Mouse (Mus musculus) neural tube, embryonic 13.5 days (tissue): Measurements from ENCODE around the gene B230118H07Rik. TPM values are rescaled to one million over a fixed set of nuclear protein-coding genes. Genes with fewer than 3 reads are reported as not detected.

Experiments used
- ATAC-seq: fragments of 200-750 bp; cut with Nextera tagmentation; 2 replicates; pipeline ENCODE4 v1.8.0; 2017; ENCODE audit warnings: low read depth, mild to moderate bottlenecking, moderate TSS enrichment, moderate library complexity
- H3K27ac ChIP-seq: fragments of 300-500 bp; sonication (generic); replicated peaks from 2 replicates; pipeline ENCODE4 v1.5.1; 2015; ENCODE audit warnings: moderate library complexity, mild to moderate bottlenecking, inconsistent platforms
- H3K27me3 ChIP-seq: fragments of 300-500 bp; sonication (generic); 2 replicates; pipeline ENCODE4 v1.6.1; 2015; ENCODE audit warnings: mild to moderate bottlenecking, inconsistent platforms
- H3K36me3 ChIP-seq: fragments of 300-500 bp; sonication (generic); 2 replicates; pipeline ENCODE4 v1.6.1; 2015; ENCODE audit warnings: mild to moderate bottlenecking, inconsistent platforms
- H3K4me1 ChIP-seq: fragments of 300-500 bp; sonication (generic); replicated peaks from 2 replicates; pipeline ENCODE4 v1.6.1; 2015; ENCODE audit warnings: inconsistent platforms
- H3K4me2 ChIP-seq: fragments of 300-500 bp; sonication (generic); 2 replicates; pipeline ENCODE4 v1.6.1; 2015; ENCODE audit warnings: inconsistent platforms, mild to moderate bottlenecking, moderate library complexity
- H3K4me3 ChIP-seq: fragments of 300-500 bp; sonication (generic); 2 replicates; pipeline ENCODE4 v1.5.1; 2015; ENCODE audit warnings: mild to moderate bottlenecking, inconsistent platforms
- H3K9ac ChIP-seq: fragments of 300-500 bp; sonication (generic); 2 replicates; pipeline ENCODE4 v1.6.1; 2015; ENCODE audit warnings: moderate library complexity, mild to moderate bottlenecking, inconsistent platforms
- H3K9me3 ChIP-seq: fragments of 300-500 bp; sonication (generic); 2 replicates; pipeline ENCODE4 v1.6.1; 2016; ENCODE audit warnings: inconsistent platforms
- WGBS: fragments of 180-500 bp; shearing (Covaris S2); methylation state at CpG from one replicate; pipeline ENCODE4 v1.1.7; 2015; 5-methylcytosine and 5-hydroxymethylcytosine counted together
- polyA plus RNA-seq: library from polyadenylated mRNA; unstranded; fragments of >200 nt; fragmentation: Nextera tagmentation; extraction: Ambion mirVana; gene quantifications from 2 replicates; pipeline ENCODE4 v1.2.1, GENCODE M21; 2015

B230118H07Rik gene
- polyA plus RNA-seq, 1 experiment from 2014 or later = 66.7 TPM

DNA sequence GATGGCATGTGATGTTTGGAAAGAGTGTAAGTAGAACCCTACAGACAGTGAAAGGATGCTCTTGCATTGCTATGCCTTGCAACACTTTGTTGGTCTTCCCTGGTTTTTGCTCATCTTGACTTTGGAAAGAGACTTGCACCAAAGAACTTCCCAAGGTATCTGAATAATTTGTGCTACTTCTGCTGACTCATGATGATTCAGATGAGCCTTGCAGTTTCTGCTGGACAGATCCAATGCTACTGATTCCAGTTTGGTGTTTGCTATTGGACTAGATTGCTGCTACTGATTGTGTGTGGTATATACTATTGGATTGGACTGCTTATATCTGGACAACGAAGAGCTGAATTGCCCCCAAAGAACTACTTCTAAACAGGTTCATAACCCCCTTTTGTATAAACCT, 46.2 kb downstream of the B230118H07Rik start:
- no peak overlapping the region for H3K9ac ChIP-seq
- 90% methylated on average over 1 of the region's 1 CpGs for WGBS
- peaks cover 29% of the 10 kb centered on the region for H3K4me1 ChIP-seq
- H3K27me3 ChIP-seq = no peaks in the 10 kb centered on the region
- H3K4me2 ChIP-seq = no peak overlapping the region
- no peak for ATAC-seq
- H3K36me3 ChIP-seq = no peaks in the 10 kb centered on the region
- no peaks in the 10 kb centered on the region for H3K9me3 ChIP-seq
- no peak overlapping the region for H3K4me3 ChIP-seq
- no peak overlapping the region for H3K27ac ChIP-seq

- no peak overlapping the region for H3K4me2 ChIP-seq
- H3K4me1 ChIP-seq = peaks cover 38% of the 10 kb centered on the region
- no peaks in the 10 kb centered on the region for H3K9me3 ChIP-seq
- H3K27ac ChIP-seq = peak overlapping the region; percentile 18; the same call in 1 of the 2 replicates
- 31% methylated on average over 8 of the region's 8 CpGs for WGBS
- no peaks in the 10 kb centered on the region for H3K27me3 ChIP-seq
- H3K4me3 ChIP-seq = no peak overlapping the region
- H3K36me3 ChIP-seq = no peaks in the 10 kb centered on the region
- no peak overlapping the region for H3K9ac ChIP-seq
- no peak for ATAC-seq
These were observed 48.6 kb downstream of the B230118H07Rik start for GRCm38 (mm10) chr2:101600703-101601102.

DNA sequence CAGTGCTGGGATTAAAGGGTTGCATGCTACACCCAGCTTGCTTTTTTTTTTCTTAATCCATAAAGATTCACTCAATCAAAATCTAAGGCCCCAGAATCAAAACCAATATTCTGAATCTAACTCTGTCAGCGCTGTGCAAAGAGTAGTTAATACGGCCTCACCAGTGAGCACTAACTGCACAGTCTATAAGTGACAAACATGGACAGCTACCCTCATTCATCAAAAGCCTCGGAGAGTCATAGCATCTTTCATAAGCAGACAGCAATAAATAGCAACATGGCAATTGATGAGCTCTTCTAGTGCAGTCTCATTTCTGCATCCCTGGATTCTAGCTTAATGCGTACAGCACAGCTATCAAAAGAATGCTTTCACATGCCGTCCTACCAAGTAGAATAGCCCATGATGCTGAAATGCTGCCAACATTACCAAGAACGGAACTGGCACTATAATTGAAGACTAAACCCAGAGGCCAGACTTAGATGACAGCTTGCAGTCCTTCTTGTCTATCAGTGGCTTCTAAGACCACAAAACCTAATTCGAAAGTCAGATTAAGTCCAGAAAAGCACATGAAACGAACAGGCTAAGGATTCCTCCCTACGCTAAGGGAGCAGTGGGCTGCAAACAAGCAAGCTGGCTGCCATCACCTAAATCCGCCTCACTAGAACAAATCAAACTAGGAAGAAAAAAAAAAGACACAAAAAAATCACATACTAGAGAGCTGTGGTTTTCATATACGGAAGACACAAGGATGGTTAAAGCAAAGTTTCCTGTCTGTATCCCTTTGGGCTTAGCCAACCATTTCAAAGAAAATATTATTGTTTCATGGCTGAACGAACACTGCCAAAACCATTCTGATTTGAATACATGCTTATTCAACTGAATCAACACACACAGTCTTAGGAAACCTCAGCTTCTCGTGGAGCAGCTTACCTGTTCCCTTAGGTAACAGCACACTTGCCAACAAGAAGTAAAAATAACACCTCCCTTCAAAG, 50.8 kb downstream of the B230118H07Rik start:
- no peak for ATAC-seq
- Histone ChIP-seq H3K9me3 (no peaks in the 10 kb centered on the region), H3K27ac (peak overlapping the region; percentile 49), H3K4me2 (peak overlapping the region; percentile 21; the same call in 1 of the 2 replicates), H3K4me1 (peaks cover 45% of the 10 kb centered on the region), H3K9ac (0 out of 2 replicates have a peak overlapping the region, but pooled peaks have one; percentile 1), H3K36me3 (no peaks in the 10 kb centered on the region), H3K27me3 (no peaks in the 10 kb centered on the region), H3K4me3 (no peak overlapping the region)
- WGBS = 47% methylated on average over 13 of the region's 13 CpGs

GRCm38 (mm10) chr2:101597186-101597585, 52.1 kb downstream of the B230118H07Rik start:
- Histone ChIP-seq H3K4me1 (peaks cover 58% of the 10 kb centered on the region), H3K4me3 (no peak overlapping the region)

GRCm38 (mm10) chr2:101594681-101595080, 54.7 kb downstream of the B230118H07Rik start:
- WGBS = 69% methylated on average over 5 of the region's 5 CpGs
- H3K27ac ChIP-seq = no peak overlapping the region
- ATAC-seq = no peak
- H3K4me3 ChIP-seq = no peak overlapping the region
- H3K4me1 ChIP-seq = peaks cover 56% of the 10 kb centered on the region
- no peaks in the 10 kb centered on the region for H3K9me3 ChIP-seq
- no peak overlapping the region for H3K4me2 ChIP-seq
- H3K27me3 ChIP-seq = no peaks in the 10 kb centered on the region
- no peak overlapping the region for H3K9ac ChIP-seq
- H3K36me3 ChIP-seq = no peaks in the 10 kb centered on the region

More at GRCm38 (mm10) chr2:101597186-101597585, 52.1 kb downstream of the B230118H07Rik start:
- Histone ChIP-seq H3K27ac (no peak overlapping the region), H3K9ac (no peak overlapping the region), H3K9me3 (no peaks in the 10 kb centered on the region), H3K4me2 (no peak overlapping the region), H3K36me3 (no peaks in the 10 kb centered on the region), H3K27me3 (no peaks in the 10 kb centered on the region)
- no peak for ATAC-seq

GRCm38 (mm10) chr2:101592886-101593285, 56.4 kb downstream of the B230118H07Rik start:
- Histone ChIP-seq H3K4me1 (peaks cover 44% of the 10 kb centered on the region), H3K4me2 (peak overlapping the region; percentile 24; the same call in 1 of the 2 replicates), H3K36me3 (no peaks in the 10 kb centered on the region), H3K9ac (no peak overlapping the region), H3K4me3 (no peak overlapping the region), H3K27ac (peak overlapping the region; percentile 87), H3K27me3 (no peaks in the 10 kb centered on the region), H3K9me3 (no peaks in the 10 kb centered on the region)
- peak; percentile 71 for ATAC-seq
- 22% methylated on average over 8 of the region's 8 CpGs for WGBS

- Histone ChIP-seq H3K9ac (no peak overlapping the region), H3K27ac (peak overlapping the region; percentile 87), H3K27me3 (no peaks in the 10 kb centered on the region), H3K4me3 (no peak overlapping the region), H3K36me3 (no peaks in the 10 kb centered on the region), H3K9me3 (no peaks in the 10 kb centered on the region), H3K4me1 (peaks cover 37% of the 10 kb centered on the region), H3K4me2 (peak overlapping the region; percentile 24)
- ATAC-seq = peak; percentile 90
- 7% methylated on average over 10 of the region's 10 CpGs for WGBS
These were observed 57.1 kb downstream of the B230118H07Rik start for GRCm38 (mm10) chr2:101592023-101592841.

- Histone ChIP-seq H3K9ac (no peak overlapping the region), H3K4me3 (no peak overlapping the region), H3K27me3 (no peaks in the 10 kb centered on the region), H3K27ac (peak overlapping the region; percentile 87), H3K36me3 (no peaks in the 10 kb centered on the region), H3K4me2 (no peak overlapping the region), H3K4me1 (peaks cover 37% of the 10 kb centered on the region), H3K9me3 (no peaks in the 10 kb centered on the region)
- no peak for ATAC-seq
- 32% methylated on average over 8 of the region's 8 CpGs for WGBS
These were observed 58.0 kb downstream of the B230118H07Rik start for GRCm38 (mm10) chr2:101591356-101591755.

- H3K4me1 ChIP-seq = no peaks in the 10 kb centered on the region; the same call in 1 of the 2 replicates
- no peak overlapping the region for H3K4me3 ChIP-seq
- no peaks in the 10 kb centered on the region for H3K36me3 ChIP-seq
- no peak overlapping the region for H3K27ac ChIP-seq
- H3K9ac ChIP-seq = no peak overlapping the region
- H3K9me3 ChIP-seq = no peaks in the 10 kb centered on the region
- 95% methylated on average over 3 of the region's 3 CpGs for WGBS
- no peaks in the 10 kb centered on the region for H3K27me3 ChIP-seq
- no peak overlapping the region for H3K4me2 ChIP-seq
- no peak for ATAC-seq
These were observed 67.9 kb downstream of the B230118H07Rik start for GRCm38 (mm10) chr2:101581418-101581817.

DNA sequence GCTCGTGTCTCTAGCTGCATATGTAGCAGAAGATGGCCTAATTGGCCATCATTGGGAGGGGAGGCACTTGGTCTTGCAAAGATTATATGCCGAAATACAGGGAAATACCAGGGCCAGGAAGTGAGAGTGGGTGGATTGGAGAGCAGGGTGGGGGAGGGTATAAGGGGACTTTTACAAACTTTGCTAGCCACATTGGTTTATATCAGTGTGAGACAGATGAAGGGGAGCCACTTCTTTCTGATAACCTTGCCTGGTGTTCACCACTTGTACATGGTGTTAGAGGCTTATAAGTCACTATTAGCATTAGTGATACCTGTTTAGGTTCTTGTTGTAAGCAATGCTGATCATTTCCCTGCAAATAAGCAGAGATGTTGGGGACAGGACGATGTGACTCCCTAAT, 68.4 kb downstream of the B230118H07Rik start:
- no peaks in the 10 kb centered on the region for H3K9me3 ChIP-seq
- no peaks in the 10 kb centered on the region; the same call in 1 of the 2 replicates for H3K4me1 ChIP-seq
- no peaks in the 10 kb centered on the region for H3K27me3 ChIP-seq
- H3K36me3 ChIP-seq = no peaks in the 10 kb centered on the region
- H3K4me3 ChIP-seq = no peak overlapping the region
- no peak overlapping the region for H3K27ac ChIP-seq
- no peak overlapping the region for H3K4me2 ChIP-seq
- ATAC-seq = no peak
- H3K9ac ChIP-seq = no peak overlapping the region
- 84% methylated on average over 3 of the region's 3 CpGs for WGBS

DNA sequence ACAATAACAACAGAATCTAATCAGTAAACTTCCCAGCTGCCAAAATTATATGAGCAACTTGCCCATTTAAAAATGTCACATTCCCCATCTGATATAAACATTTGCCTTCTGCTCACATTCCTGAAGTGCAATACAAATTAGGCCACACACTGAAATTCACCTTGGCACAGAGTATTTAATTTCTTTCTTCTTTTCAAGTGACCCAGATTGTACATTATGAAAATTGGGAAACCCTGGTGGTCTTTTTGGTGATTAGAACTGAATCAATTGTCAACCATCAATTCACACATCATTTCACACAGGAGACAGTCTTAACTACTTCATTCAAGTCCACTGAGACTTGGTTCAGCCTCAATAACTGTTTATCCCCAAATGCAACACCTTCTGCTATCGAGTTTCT, 68.9 kb downstream of the B230118H07Rik start:
- WGBS = 66% methylated on average over 1 of the region's 1 CpGs
- H3K4me3 ChIP-seq = no peak overlapping the region
- H3K9me3 ChIP-seq = no peaks in the 10 kb centered on the region
- H3K9ac ChIP-seq = no peak overlapping the region
- no peaks in the 10 kb centered on the region; the same call in 1 of the 2 replicates for H3K4me1 ChIP-seq
- no peak for ATAC-seq
- no peak overlapping the region for H3K27ac ChIP-seq
- no peaks in the 10 kb centered on the region for H3K27me3 ChIP-seq
- no peak overlapping the region for H3K4me2 ChIP-seq
- H3K36me3 ChIP-seq = no peaks in the 10 kb centered on the region

DNA sequence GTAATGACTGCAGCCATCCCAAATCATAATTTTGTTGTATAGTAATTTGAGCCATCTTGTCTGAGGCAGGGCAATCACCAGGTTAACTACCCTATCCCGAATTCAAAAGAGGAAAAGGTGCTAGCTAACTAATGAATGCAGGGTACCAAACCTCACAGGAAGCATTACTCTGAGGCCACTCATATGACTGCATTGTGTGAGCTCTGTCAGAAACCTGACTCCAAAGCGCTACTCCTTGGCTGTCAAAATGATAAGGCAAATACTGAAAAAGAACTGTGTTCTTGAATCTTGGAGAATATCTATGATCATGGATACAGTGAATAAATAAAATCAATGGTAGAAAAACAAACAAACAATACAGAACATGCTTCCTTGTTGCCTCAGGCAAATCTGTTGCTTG, 69.3 kb downstream of the B230118H07Rik start:
- ATAC-seq = no peak
- H3K27ac ChIP-seq = no peak overlapping the region
- WGBS = 71% methylated on average over 2 of the region's 2 CpGs
- H3K4me2 ChIP-seq = no peak overlapping the region
- no peaks in the 10 kb centered on the region for H3K9me3 ChIP-seq
- H3K36me3 ChIP-seq = no peaks in the 10 kb centered on the region
- H3K9ac ChIP-seq = no peak overlapping the region
- no peaks in the 10 kb centered on the region for H3K27me3 ChIP-seq
- H3K4me3 ChIP-seq = no peak overlapping the region
- no peaks in the 10 kb centered on the region; the same call in 1 of the 2 replicates for H3K4me1 ChIP-seq
